Mouse (Mus musculus) subcutaneous adipose tissue, adult 2 months (tissue): Measurements from ENCODE around the gene Otud1. TPM values are rescaled to one million over a fixed set of nuclear protein-coding genes. Genes with fewer than 3 reads are reported as not detected.

ENCODE experiments used
- polyA plus RNA-seq: library from polyadenylated mRNA; depleted of rRNA; stranded (reverse); fragments of >200 nt; gene quantifications from 2 replicates; pipeline ENCODE4 v1.2.3, GENCODE M21; 2012; ENCODE audit warnings: low replicate concordance; rRNA removed

Gene Otud1
- polyA plus RNA-seq: 3.3 and 7.5 TPM in 2 replicates

DNA sequence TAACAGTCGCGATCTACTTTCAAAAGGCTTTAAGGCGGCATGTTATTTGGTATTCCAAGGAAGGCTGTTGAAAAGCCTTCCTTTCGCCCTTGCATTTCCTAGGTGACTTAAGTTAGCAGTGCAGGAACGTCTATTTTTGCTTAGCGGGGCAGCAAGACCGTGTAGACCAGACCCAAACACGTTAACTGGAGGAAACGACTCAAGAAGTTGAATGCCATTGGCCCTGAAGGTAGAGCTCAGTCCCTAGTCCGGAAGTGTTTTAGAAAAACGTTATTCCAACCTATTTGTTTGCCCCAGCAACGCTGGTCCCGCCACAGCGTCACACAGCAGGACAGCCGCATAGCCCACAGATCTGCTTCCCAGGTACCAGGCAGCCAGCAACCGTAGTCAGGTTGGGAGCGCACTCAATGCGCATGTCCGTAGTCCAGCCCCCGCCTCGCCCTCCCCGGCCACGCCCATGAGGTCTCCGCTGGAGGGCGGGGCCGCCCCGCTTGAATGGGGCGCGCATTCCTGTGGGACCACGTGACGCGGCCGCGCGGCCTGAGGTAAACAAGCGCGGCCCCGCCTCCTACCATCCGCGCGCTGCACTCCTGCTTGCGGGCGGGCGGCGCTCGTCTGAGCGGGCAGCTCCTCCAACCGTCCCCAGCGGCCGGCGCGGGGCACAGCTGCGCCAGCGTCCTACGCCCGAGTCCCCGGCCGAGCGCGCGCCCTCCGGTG lies at the start of gene Otud1:
Gene Otud1 (plus strand): TSS at position 595 of the 717 bp plus-strand sequence.

Other genes with a start within 250 kb of the Otud1 start
- not detected in 2 replicates for gene Ptf1a, start 212.1 kb upstream of the Otud1 start, polyA plus RNA-seq
- gene 4921504E06Rik, start 103.8 kb upstream of the Otud1 start, polyA plus RNA-seq: not detected in 2 replicates